Mouse (Mus musculus): Measurements from ENCODE around the gene Arf1. TPM values are rescaled to one million over a fixed set of nuclear protein-coding genes. Genes with fewer than 3 reads are reported as not detected.

The Arf1 gene
- total RNA-seq, 2 experiments from 2014 or later: 273 to 286 TPM

DNA sequence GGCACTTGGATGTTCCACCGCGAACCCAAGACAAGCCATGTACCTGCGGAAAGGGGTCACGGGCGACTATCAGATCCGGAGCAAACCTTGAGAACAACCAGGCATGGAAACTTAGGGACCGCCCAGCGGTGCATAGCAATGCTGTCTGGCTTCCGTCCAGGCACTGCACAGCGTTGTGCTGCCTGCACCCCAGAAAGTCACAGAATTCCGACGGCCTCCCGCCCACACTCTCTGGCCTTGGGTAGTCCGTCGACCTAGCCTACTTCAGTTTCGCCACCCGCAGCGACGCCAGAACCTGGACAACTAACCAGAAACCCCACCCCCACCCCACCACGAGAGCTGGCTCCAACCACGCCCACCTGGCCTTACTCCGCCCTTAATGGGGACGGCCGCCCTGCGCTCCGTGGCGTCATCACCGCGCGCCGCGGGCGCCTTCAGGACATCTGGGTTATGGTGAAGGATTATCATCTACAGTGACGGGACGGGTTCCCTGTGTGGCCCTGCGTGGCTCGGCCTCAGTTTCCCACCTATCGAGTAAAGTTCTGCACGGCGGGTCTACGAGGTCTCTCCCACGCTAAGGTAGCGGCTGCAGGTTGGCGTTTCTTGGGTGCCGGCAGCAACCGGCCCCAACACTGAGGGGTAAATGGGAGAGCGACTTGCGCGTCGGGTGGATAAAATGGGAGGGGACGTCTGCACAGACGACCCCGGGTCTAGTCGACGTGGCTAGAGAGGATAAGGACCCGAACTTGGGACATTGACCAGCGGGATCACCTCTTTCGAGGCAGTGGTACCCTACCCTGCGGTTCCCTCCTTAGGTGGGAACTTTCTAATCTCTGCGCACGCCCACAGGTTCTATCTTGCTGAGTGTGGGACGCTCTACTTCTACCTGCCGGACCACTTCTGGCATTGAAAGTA is 25.7 kb downstream of the Arf1 start, which contains the start of gene Mrpl55:
Mrpl55 (plus strand) TSS at position 406 of the 915 bp plus-strand sequence.
- peak; percentile 96 to 98 for DNase-seq
- intact Hi-C loops (cut with DNase I): no loop called here

GRCm38 (mm10) chr11:59201216-59202002 is 26.7 kb downstream of the Arf1 start:
- DNase-seq: no peak
- intact Hi-C loops (cut with DNase I): no loop called here

- no peak for DNase-seq
- intact Hi-C loops (cut with DNase I): no loop called here
Measured at GRCm38 (mm10) chr11:59196230-59196629, 31.8 kb downstream of the Arf1 start.

GRCm38 (mm10) chr11:59192059-59192386 is 36.0 kb downstream of the Arf1 start, which contains the start of gene Guk1:
Gene Guk1 (minus strand): TSS chr11:59192212.
- intact Hi-C loops (cut with DNase I): no loop called here
- no peak for DNase-seq

GRCm38 (mm10) chr11:59191231-59192058 is 36.6 kb downstream of the Arf1 start:
- DNase-seq: peak; percentile 91
- intact Hi-C loops (cut with DNase I): no loop called here

- intact Hi-C loops (cut with DNase I): no loop called here
Measured at GRCm38 (mm10) chr11:59187706-59188105, 40.4 kb downstream of the Arf1 start.

DNA sequence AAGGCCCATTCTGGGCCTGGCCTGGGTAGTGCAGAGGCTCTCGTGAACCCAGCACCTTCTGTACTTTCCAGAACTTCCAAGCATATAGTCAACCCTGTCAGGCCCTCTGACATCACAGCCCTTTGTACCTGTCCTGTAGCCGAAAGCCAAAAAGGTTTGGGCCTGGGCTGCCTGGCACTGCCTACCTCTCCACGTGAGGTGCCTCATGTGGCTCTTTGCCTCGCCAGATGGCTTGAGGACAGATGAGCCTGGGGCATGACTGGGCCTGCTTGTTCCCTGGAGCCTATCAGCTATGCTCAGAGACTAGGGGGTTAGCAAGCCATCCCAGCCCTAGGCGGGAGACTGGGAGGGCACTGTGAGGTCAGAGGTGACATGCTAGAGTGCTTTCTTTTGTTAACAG is 42.6 kb downstream of the Arf1 start:
- DNase-seq: no peak
- intact Hi-C loops (cut with DNase I): no loop called here

More at GRCm38 (mm10) chr11:59187706-59188105, 40.4 kb downstream of the Arf1 start:
- DNase-seq: no peak

GRCm38 (mm10) chr11:59183821-59184220 is 44.2 kb downstream of the Arf1 start:
- peak; percentile 68 to 73 for DNase-seq
- intact Hi-C loops (cut with DNase I): loop anchor here (1.0 to 5.0 kb wide), 3 partner anchors 21 to 227 kb away; partner anchors contain the start of gene Iba57

DNA sequence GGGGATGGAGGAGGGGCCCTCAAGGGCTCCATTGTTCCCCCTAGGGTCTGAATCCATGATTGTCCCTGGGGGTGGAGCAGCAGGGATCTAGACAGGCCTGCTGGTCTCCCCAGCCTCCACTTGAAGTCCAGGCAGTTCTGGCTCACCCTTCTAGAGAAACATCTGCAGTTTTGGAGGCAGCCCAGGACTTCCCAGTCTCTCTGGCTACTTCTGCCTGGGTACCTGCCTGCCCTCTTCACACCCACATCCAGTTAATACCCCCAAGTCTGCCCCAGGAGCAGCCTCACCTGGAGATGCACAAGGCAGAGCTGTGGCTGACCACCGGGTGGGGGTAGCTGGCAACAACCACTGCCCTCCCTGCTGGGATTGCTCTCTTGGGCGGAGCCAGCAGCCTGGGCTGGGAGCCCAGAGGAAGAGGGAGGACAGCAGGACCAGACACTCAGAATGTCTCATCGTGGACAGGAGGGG is 45.2 kb downstream of the Arf1 start, which contains the start of gene Gjc2:
Gjc2 (minus strand) TSS at position 350 of the 468 bp plus-strand sequence.
- intact Hi-C loops (cut with DNase I): loop anchor here (1.0 to 5.0 kb wide), 3 partner anchors 20 to 226 kb away; partner anchors contain the start of gene Iba57
- DNase-seq: peak; percentile 79

GRCm38 (mm10) chr11:59176921-59177320 is 51.1 kb downstream of the Arf1 start:
- intact Hi-C loops (cut with DNase I): no loop called here

GRCm38 (mm10) chr11:59176475-59176874 is 51.6 kb downstream of the Arf1 start:
- intact Hi-C loops (cut with DNase I): no loop called here
- DNase-seq: no peak

More at GRCm38 (mm10) chr11:59176921-59177320, 51.1 kb downstream of the Arf1 start:
- no peak for DNase-seq

- DNase-seq: no peak
- intact Hi-C loops (cut with DNase I): no loop called here
Measured at GRCm38 (mm10) chr11:59174189-59174838, 53.8 kb downstream of the Arf1 start.

DNA sequence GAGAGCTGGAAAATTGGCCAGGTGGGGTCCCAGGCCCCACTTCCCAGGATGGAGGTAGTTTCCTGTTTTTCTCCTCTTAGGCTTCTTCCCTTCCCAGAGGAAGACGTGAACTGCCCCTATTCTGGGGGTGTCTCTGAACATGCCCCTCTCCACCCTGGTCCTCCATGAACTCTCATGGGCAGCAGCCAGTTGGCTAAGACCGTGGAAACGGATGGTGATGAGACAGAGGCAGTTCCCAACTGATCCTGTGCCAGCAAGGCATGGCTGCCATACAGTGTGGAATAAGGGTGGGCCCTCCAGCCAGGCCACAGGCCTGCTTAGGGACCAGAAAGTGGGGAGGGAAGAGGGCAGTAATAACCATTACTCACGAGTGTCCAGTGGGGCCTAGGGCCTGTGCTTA is 57.5 kb downstream of the Arf1 start:
- intact Hi-C loops (cut with DNase I): no loop called here
- DNase-seq: no peak

GRCm38 (mm10) chr11:59169807-59170206 is 58.3 kb downstream of the Arf1 start:
- DNase-seq: no peak
- intact Hi-C loops (cut with DNase I): no loop called here

DNA sequence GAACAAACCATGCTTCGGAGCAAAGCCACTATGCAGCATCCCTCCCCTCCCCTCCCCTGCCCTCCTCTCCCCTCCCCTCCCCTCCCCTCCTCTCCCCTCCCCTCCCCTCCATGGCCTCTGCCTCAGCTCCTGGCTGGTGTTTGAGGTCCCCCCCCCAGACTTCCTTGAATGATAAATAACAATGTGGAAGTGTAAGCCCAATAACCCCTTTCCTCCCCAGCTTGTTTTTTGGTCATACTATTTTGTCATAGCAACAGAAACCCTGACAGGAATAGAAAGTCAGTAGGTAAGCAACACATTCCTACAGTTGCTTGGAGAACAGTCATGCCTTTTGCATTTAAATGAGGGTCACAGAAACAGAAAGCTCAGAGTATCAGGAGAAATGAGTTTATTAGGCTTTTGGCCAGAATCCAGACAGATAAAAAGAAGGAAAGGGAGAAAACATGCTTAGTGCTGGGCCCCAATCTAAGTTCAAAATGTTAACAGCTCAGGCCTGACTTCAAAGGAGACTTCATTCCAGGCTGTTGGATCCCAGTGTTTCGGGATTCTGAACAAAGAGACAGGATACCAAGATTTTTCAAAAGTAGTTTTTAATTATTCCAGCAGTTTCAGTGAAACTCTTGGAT is 62.3 kb downstream of the Arf1 start:
- intact Hi-C loops (cut with DNase I): no loop called here

DNA sequence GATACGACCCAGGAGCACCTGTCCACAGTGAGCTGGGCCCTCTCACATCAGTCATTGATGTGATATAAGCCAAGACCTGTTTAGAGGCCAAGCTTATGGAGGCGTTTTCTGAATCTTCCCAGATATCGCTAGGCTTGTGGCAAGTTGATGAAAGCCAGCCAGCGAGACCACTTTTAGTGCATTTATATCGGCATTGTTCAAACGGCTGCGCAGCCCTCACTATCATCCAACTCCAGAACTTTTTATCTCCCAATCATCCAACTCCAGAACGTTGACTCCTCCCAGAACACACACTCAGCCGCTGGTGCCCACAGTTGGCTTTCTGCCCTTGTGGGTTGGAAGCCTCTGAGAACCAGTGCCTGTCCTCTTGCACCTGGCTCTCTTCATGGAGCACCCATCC is 63.7 kb downstream of the Arf1 start:
- intact Hi-C loops (cut with DNase I): no loop called here
- DNase-seq: no peak

More for the DNA sequence above, 62.3 kb downstream of the Arf1 start:
- no peak for DNase-seq

- intact Hi-C loops (cut with DNase I): loop anchor here (1.0 kb wide), 1 partner anchor 20 kb away; the partner anchor contains the start of gene Gjc2
- peak; percentile 95 to 98 for DNase-seq
Measured at GRCm38 (mm10) chr11:59163255-59164236, 64.5 kb downstream of the Arf1 start, which contains the start of gene Iba57. Gene Iba57 (minus strand): TSS chr11:59163739.

All from heart, postnatal 14 days (tissue).